Mouse (Mus musculus): Measurements from ENCODE around the gene Gpatch8. TPM values are rescaled to one million over a fixed set of nuclear protein-coding genes. Genes with fewer than 3 reads are reported as not detected.

The Gpatch8 gene
- polyA plus RNA-seq, 1 experiment from 2014 or later: 18.9 TPM

DNA sequence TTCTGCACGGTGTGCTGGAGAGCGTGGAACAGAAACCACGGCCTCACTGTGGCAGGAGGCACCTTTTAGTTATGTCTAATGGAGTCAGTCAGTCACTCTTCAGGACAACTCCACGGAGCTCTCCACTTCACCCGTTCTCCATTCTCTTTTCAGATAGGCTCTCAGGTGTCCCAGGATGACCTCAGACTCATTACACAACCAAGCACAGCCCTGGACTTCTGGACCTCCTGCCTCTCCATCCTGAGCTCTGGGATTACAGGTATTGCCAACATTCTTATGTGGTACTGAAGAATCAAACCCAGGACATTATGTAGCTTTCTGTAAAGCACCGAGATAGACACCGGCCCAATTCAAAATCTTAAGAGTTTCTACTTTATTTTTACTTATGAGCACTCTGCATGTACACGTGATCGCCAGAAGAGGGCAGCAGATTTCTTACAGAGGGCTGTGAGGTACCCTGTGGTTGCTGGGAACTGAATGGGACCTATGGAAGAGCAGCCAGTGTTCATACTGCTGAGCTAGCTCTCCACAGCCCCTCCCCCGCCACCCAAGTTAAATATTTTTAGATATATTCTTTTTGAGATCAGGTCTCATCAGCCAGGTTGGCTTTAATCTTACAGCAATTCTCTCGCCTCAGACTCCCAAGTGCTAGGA is 69.3 kb downstream of the Gpatch8 start:
- no peaks in the 10 kb centered on the region for H3K27me3 ChIP-seq (replicated peaks; ENCODE audit: control insufficient read depth, insufficient read depth, low read length)
- WGBS: 66% methylated on average over 11 of the region's 11 CpGs
- H3K9me3 ChIP-seq (ENCODE audit: control insufficient read depth): no peaks in the 10 kb centered on the region
- H3K27ac ChIP-seq (ENCODE audit: low read depth, low read length): no peak overlapping the region
- H3K36me3 ChIP-seq (ENCODE audit: control insufficient read depth, insufficient read depth): peaks cover 29% of the 10 kb centered on the region
- H3K4me3 ChIP-seq (ENCODE audit: low read depth, low read length): no peak overlapping the region
- ATAC-seq: 0 out of 2 replicates have a peak, but pooled peaks have one; percentile 54
- no peak overlapping the region for H3K4me2 ChIP-seq (replicated peaks; ENCODE audit: low read depth)
- no peak overlapping the region for H3K9ac ChIP-seq (ENCODE audit: low read depth, low read length)
- peak; percentile 82 for TF ChIP-seq CTCF (IDR thresholded peaks at IDR 0.05; ENCODE audit: low read depth)
- no peaks in the 10 kb centered on the region for H3K4me1 ChIP-seq (replicated peaks; ENCODE audit: control insufficient read depth, insufficient read depth, low read length)

DNA sequence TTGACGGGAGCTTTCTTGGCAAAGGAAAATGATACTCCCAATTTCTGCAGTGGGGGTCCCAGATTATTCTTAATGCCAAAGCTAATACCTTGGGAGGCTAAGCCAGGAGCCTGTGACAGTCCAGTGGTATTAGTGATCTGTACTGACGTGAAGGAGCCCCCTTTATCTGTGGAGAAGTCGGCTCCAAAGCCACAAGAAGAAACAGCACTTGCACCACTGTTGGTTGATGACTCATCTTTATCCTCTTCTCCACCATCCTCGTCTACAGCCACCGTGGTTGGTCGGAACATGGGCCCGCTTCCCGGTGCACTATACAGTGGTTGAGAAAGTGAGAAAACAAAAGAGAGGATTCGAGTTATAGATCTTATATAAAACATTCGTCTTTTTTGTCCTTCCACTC is 74.4 kb downstream of the Gpatch8 start:
- H3K9me3 ChIP-seq (ENCODE audit: control insufficient read depth): no peaks in the 10 kb centered on the region
- H3K4me3 ChIP-seq (ENCODE audit: low read depth, low read length): no peak overlapping the region
- no peak for TF ChIP-seq CTCF (IDR thresholded peaks at IDR 0.05; ENCODE audit: low read depth)
- H3K36me3 ChIP-seq (ENCODE audit: control insufficient read depth, insufficient read depth): peaks cover 69% of the 10 kb centered on the region
- WGBS: 91% methylated on average over 10 of the region's 10 CpGs
- no peak overlapping the region for H3K9ac ChIP-seq (ENCODE audit: low read depth, low read length)
- no peaks in the 10 kb centered on the region for H3K27me3 ChIP-seq (replicated peaks; ENCODE audit: control insufficient read depth, insufficient read depth, low read length)
- H3K4me1 ChIP-seq (replicated peaks; ENCODE audit: control insufficient read depth, insufficient read depth, low read length): no peaks in the 10 kb centered on the region
- no peak overlapping the region for H3K4me2 ChIP-seq (replicated peaks; ENCODE audit: low read depth)
- H3K27ac ChIP-seq (ENCODE audit: low read depth, low read length): no peak overlapping the region
- ATAC-seq: no peak

DNA sequence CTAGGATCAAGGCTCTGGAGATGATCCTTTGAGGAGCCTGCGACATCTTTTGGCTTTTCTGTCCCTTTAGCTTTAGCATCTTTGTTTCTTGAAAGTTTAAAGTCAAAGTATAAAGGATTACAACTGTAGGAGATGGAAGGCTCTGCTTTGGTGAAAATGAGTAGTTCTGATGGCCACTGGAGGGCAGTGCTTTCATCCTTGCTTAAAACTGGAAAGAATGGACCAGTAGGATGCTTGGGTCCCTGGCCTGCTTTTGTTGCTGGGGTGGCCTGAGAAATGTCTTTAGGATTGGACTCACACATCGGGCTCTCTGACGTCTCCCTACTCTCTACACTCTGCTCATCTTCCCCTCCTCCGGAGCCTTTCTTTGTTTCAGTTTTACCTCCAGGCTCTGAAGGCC is 75.3 kb downstream of the Gpatch8 start:
- no peak overlapping the region for H3K9ac ChIP-seq (ENCODE audit: low read depth, low read length)
- no peaks in the 10 kb centered on the region for H3K9me3 ChIP-seq (ENCODE audit: control insufficient read depth)
- H3K4me3 ChIP-seq (ENCODE audit: low read depth, low read length): no peak overlapping the region
- H3K27me3 ChIP-seq (replicated peaks; ENCODE audit: control insufficient read depth, insufficient read depth, low read length): no peaks in the 10 kb centered on the region
- H3K36me3 ChIP-seq (ENCODE audit: control insufficient read depth, insufficient read depth): peaks cover 61% of the 10 kb centered on the region
- ATAC-seq: no peak
- no peaks in the 10 kb centered on the region for H3K4me1 ChIP-seq (replicated peaks; ENCODE audit: control insufficient read depth, insufficient read depth, low read length)
- H3K27ac ChIP-seq (ENCODE audit: low read depth, low read length): no peak overlapping the region
- no peak overlapping the region for H3K4me2 ChIP-seq (replicated peaks; ENCODE audit: low read depth)
- peak; percentile 61 for TF ChIP-seq CTCF (IDR thresholded peaks at IDR 0.05; ENCODE audit: low read depth)
- WGBS: 90% methylated on average over 4 of the region's 4 CpGs

DNA sequence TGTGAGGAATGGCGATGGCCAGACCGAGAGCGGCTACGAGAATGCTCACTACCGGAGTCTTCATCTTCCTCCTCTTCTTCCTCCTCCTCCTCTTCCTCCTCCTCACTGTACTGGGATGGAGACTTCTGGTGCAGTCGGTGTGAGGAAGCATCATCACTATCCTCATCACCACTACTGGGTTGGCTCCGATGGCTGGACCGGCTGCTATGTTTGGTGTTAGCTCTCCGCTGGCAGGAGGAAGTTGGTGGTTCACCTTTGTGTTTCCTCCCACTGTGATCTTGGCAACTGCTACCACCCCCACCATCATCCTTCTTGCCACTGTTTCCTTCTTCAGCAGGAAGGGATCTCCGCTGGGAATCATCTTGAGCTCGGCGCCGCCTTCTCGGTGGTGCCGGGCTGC is 76.1 kb downstream of the Gpatch8 start:
- WGBS: 98% methylated on average over 15 of the region's 15 CpGs
- Histone ChIP-seq H3K4me2 (replicated peaks; ENCODE audit: low read depth) (no peak overlapping the region), H3K4me3 (ENCODE audit: low read depth, low read length) (no peak overlapping the region), H3K36me3 (ENCODE audit: control insufficient read depth, insufficient read depth) (peaks cover 55% of the 10 kb centered on the region), H3K9me3 (ENCODE audit: control insufficient read depth) (no peaks in the 10 kb centered on the region), H3K27me3 (replicated peaks; ENCODE audit: control insufficient read depth, insufficient read depth, low read length) (no peaks in the 10 kb centered on the region), H3K27ac (ENCODE audit: low read depth, low read length) (no peak overlapping the region), H3K9ac (ENCODE audit: low read depth, low read length) (no peak overlapping the region), H3K4me1 (replicated peaks; ENCODE audit: control insufficient read depth, insufficient read depth, low read length) (no peaks in the 10 kb centered on the region)
- ATAC-seq: no peak
- no peak for TF ChIP-seq CTCF (IDR thresholded peaks at IDR 0.05; ENCODE audit: low read depth)

DNA sequence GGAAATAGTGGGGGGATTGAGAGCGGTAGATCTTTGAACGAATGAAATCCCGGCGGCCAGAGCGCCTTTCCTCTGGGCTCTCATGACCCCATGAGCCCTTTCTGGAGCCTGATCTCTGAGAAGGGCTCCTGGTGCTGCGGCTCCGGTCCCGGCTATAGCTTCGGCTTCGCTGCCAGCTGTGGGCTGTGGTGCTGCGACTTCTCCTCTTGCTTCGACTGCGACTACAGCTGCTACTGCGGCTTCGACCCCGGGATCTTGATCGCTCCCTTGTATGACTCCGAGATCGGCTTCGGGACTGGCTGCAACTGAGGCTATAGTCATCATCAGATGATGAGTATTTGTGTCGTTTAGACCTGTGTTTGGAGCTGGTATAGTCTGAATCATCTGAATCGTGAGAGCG is 76.6 kb downstream of the Gpatch8 start:
- peaks cover 52% of the 10 kb centered on the region for H3K36me3 ChIP-seq (ENCODE audit: control insufficient read depth, insufficient read depth)
- no peak overlapping the region for H3K9ac ChIP-seq (ENCODE audit: low read depth, low read length)

DNA sequence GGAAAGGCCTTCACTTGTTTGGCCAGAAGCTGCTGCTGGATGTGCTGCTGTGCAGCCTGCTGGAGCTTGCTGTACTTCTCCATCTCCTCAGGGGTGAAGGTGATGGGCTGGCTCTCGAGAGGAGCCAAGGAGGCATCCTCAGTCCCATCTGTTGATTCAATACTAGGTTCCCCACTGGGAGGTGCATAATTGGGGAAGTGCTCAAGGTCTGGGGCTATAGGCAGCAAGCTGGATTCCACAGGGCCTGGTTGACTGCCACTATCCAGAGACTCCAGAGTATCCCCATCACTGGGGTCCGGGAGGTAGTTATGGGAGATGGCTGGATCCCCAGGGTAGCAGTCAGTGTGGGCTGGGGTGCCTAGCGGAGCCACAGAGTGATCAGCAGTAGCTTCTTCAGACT is 77.5 kb downstream of the Gpatch8 start:
- Histone ChIP-seq H3K27me3 (replicated peaks; ENCODE audit: control insufficient read depth, insufficient read depth, low read length) (no peaks in the 10 kb centered on the region), H3K4me1 (replicated peaks; ENCODE audit: control insufficient read depth, insufficient read depth, low read length) (no peaks in the 10 kb centered on the region), H3K9ac (ENCODE audit: low read depth, low read length) (no peak overlapping the region), H3K36me3 (ENCODE audit: control insufficient read depth, insufficient read depth) (peaks cover 50% of the 10 kb centered on the region), H3K4me2 (replicated peaks; ENCODE audit: low read depth) (no peak overlapping the region), H3K4me3 (ENCODE audit: low read depth, low read length) (no peak overlapping the region), H3K9me3 (ENCODE audit: control insufficient read depth) (no peaks in the 10 kb centered on the region), H3K27ac (ENCODE audit: low read depth, low read length) (no peak overlapping the region)
- WGBS: 92% methylated on average over 3 of the region's 3 CpGs
- no peak for ATAC-seq
- no peak for TF ChIP-seq CTCF (IDR thresholded peaks at IDR 0.05; ENCODE audit: low read depth)

More for the DNA sequence above, 76.6 kb downstream of the Gpatch8 start:
- TF ChIP-seq CTCF (IDR thresholded peaks at IDR 0.05; ENCODE audit: low read depth): no peak
- Histone ChIP-seq H3K27ac (ENCODE audit: low read depth, low read length) (no peak overlapping the region), H3K4me3 (ENCODE audit: low read depth, low read length) (no peak overlapping the region), H3K27me3 (replicated peaks; ENCODE audit: control insufficient read depth, insufficient read depth, low read length) (no peaks in the 10 kb centered on the region), H3K4me1 (replicated peaks; ENCODE audit: control insufficient read depth, insufficient read depth, low read length) (no peaks in the 10 kb centered on the region), H3K4me2 (replicated peaks; ENCODE audit: low read depth) (no peak overlapping the region), H3K9me3 (ENCODE audit: control insufficient read depth) (no peaks in the 10 kb centered on the region)
- 96% methylated on average over 23 of the region's 23 CpGs for WGBS
- no peak for ATAC-seq

Measured in intestine, postnatal 0 days (tissue).